Mouse (Mus musculus): ENCODE results near the gene Rassf5.

Gene Rassf5

DNA sequence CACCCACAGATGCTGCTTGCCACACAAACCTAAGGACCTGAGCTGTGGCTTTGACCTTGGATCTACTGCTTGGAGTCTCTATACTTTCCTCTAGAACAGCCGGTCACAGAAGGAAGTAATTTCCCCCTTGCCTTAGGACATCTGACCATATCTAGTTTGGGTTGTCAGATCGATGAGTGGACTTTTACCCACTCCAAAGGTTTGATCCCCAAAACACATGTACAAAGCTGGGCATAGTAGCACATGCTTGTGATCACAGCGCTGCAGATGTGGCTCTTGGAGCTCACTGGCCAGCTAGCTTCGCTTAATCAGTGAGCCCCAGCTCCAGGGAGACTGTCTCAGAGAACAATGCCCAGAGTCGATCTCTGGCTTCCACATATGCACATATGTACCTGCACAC is 37.0 kb downstream of the Rassf5 start:
- DNase-seq (ENCODE audit: low spot score), result no peak

DNA sequence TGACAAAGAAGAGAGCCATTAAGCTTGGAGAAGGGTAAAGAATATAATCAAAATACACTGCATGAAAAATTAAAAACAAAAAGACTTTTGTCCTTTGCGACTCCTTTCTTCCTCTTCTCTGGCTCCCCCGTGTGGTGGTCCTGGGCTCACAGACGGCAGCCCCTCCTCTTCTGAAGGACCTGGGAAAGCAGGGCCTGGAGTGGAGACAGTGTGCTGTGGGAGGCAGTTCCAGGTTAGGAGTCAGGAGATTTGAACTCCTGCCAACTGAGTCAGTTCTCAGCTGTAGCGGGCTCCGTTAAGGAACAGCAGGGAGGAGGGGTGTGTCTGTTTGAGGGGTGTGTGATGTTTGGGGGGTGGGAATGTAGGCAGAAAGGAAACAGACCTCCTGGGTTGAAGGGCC is 37.5 kb downstream of the Rassf5 start:
- DNase-seq (ENCODE audit: low spot score), result peak; percentile 94

DNA sequence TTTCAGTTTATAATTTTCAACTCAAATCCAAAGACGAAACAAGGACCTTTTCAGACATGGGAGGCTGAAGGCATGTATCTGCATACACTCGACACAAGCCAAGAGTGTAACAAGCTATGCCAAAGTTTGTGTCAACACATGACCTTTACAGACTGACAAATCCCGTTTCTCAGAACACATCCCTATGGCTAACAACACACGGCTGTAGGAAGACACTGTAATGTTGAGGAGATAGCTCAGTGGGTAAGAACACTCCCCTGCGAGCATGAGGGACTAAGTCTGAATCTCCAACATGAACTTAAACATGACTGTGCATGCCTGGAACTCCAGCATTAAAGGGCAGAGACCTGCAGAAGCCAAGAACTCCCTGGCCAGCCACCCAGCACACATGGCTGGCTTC is 38.7 kb downstream of the Rassf5 start:
- no peak for DNase-seq (ENCODE audit: low spot score)

DNA sequence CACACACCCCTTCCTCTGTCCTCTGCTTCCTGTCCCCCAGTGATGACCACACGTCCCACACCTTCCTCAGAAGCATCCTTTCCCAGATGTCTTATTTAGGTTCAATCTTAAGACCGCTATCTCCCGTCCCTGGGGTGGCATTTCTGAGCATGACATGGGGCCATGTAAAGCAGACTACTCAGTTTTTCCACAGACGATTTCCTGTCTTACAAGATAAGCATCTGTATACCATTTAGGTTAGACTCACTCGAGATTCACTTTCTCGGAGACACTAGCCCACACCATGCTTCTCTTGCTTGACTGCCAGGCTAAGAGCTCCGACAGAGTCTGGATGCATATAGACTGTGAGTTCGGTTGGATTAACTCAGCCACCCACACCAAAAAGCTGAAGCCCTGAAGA is 40.6 kb downstream of the Rassf5 start:
- no peak for DNase-seq (ENCODE audit: low spot score)

DNA sequence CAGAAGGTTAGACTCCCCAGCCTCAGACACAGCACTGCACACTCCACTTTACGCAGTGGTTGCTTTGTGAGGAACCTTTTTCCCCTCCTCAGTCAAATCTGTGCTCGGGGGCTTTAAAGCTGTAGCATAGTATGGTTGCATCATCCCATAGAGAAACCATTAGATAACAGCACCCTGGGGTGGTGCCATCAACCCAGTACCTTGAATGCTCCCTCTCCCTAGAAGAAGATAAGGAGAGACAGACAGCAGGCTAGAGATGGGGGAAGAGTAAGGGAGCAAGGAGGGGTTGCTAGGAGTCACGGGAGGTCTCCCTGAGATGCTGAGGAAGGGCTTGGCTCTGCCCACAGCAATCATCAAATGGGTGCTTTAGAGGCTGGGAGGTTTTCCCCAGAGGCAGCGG is 43.7 kb downstream of the Rassf5 start:
- no peak for DNase-seq (ENCODE audit: low spot score)

DNA sequence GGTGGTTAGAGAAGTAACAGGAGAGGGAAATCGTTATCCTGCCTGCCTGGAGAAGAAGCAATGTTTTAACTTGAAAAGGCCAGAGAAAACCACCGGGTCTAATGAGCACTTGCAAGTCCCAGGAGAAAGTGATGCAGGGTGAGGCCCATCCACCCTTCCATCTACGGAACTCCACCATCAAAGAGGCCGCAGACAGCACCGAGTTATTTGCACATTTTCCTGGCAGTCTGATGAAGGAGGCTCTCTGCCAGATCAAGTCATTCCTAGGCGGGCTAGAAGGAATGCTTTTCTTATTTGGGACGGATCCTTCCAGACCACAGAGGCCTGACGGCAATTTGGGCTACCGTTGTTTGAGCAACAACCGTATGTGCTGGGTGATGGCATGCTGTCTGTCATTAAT is 44.5 kb downstream of the Rassf5 start:
- DNase-seq (ENCODE audit: low spot score), result no peak

DNA sequence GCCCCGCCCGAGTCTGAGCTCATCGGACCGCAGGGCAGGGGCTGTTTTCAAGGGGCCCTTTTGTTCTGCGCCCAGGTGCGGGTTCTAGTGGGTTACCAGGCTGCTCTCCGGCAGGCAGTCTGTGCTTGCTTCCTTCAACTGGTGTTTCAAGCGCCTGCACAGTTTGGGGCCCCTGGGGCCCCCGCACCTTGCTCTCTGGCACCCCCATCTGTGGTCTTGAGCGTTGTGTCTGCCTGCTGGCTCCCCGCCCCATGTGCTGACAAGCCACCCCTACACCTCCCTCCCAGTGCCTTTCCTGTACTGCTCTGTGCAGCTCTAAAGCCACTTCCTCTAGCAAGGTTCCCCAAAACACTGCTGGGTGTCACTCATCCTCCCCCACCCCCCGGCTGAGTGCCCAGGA is 45.1 kb downstream of the Rassf5 start:
- DNase-seq (ENCODE audit: low spot score), result no peak

DNA sequence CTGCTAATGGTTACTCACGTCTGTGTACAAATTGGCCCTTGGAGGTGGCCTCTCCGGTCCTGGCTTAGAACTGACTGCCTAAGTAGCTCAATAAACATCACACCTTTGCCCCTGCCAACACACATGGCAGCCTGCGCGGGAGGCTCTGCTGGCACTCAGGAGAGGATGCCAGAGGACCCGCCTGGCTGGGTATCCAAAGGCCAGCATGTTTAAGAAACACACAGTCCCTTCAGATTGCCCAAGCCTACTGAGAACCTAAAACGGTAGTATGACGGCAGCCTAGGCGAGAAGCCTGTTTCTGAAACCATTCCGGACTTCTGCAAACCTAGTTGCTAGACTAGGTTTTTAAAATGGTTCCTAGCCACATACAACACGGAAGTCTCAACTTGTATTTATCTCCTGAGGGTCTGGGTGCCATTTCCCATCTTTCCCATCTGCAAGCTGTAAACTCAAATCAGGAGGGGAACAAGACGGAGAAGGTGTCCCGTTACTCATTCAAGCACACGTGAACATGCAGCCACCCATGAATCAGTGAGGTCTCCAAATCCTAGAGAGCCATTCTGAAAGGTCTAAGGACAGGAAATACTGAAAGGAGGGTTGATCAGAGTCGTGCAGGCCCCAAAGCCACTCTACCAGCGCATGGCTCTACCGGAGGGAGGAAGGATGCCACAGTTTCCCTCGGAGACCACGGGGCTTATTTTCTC is 45.8 kb downstream of the Rassf5 start:
- DNase-seq (ENCODE audit: low spot score), result no peak

DNA sequence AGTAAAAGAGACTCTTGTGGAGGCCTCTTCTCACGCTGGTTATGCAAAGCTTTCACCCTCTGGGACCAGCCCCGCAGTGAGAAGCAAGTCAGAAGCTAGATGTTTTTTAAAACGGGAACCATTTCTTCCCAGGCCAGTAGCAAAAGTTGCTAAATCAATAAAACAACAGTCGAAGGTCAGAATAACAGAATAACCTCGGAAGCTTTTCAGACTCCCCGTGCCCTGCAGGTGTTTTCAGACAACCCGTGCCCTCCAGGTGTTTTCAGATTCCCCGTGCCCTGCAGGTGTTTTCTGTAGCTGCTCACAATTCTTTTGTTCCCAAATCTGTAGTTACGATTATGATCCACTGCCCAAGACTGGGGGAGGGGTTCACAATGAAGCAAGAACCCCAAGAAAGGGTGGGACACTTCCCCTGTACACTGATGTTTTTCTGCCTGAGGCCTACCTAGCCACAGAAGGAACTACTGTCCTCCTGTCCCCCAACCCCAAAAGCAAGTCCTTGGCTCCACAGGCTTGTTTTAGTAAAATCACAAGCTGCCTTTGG is 46.6 kb downstream of the Rassf5 start:
- no peak for DNase-seq (ENCODE audit: low spot score)

DNA sequence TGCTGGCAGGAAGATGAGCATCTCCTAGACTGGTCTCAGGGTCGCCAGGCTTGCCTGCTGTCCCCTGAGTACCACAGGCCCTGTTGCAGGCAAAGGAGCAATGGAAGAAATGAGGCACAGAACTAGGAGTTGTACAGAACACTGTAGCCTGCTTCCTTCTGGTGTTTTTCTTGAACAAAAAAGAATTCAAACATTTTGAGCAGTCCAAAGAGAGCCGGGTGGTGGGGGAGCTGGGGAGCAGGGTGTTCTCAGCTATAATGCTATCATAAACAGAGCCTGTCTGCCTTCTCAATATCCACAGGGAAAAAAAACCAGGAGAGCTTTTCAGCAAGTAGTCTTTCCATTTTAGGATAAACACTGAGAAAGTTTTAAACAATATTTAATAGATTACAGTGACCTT is 49.0 kb downstream of the Rassf5 start:
- no peak for DNase-seq (ENCODE audit: low spot score)

DNA sequence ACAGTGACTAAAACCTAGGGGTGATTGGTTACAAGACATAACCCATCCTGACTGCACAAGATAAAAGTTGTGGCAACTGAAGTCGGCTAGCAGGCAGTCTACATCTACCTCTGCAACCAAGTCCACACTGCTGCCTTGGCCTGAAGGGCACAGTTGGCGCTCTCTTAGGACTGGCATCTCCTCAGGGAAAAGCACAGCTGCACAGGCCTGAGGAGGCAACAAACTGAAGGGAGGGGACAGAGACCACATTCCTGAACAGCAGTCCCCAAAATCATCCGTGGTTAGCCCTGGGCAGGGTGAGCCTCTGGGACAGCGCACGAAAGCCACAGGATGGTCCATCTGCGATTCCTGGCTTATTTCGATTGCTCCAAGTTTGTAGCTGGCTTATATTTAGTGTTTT is 49.4 kb downstream of the Rassf5 start:
- DNase-seq (ENCODE audit: low spot score), result no peak

DNA sequence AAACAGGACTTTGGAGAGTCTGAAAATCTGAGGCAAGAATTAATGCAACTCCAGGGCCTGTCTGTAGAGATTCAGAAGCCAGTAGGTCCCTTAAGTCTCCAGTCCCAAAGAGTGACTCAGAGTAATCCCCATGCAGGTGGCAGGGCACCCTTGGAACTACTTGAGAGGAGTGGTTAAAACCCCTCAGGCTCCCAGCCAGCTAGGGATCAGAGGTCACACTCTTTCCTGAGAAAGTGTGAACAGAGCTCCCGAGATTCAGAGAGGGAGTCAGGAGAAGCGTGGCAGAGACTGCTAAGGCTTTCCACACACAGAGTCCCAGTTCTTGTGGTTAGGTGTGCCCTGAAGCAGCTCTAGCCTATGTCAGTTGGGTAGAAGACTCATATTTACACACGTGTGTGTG is 51.3 kb downstream of the Rassf5 start:
- no peak for DNase-seq (ENCODE audit: low spot score)

DNA sequence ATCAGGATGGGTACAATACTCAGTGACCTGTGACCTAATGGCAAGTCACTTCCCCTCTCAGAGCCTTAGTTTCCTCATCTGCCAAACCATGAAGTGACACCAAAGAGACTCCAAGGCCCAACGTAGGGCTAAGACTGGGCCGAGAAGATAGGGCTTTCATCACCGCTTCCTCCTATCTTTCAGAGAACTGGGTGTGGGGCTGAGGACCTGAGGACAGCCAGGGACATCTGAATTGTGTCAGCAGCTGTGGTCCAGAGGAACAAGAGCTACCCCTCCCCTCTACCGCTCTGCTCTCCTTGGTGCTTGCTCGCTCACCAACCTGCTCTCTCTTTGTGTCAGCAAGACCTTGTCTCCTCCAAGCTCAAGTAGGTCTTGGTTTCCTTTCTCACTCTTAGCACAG is 56.4 kb downstream of the Rassf5 start:
- no peak for DNase-seq (ENCODE audit: low spot score)

DNA sequence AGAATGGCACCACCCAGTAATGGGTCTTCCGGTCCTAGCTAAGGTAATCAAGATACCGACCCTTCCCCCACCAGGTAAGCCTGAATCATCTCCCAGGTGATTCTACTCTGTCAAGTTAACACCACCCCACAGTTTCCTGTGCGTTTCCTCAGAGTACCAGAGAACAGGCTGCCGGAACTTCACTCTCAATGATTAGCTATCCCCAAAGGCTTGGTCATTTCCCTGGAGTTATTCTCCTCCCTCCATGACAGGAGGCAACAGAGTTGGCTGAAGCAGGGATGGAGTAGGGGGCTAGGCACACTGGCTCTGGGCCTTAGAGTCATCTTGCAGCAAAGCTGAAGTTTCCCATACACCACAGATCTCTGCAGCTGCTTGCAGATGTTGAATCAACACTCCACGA is 57.2 kb downstream of the Rassf5 start:
- DNase-seq (ENCODE audit: low spot score), result no peak

DNA sequence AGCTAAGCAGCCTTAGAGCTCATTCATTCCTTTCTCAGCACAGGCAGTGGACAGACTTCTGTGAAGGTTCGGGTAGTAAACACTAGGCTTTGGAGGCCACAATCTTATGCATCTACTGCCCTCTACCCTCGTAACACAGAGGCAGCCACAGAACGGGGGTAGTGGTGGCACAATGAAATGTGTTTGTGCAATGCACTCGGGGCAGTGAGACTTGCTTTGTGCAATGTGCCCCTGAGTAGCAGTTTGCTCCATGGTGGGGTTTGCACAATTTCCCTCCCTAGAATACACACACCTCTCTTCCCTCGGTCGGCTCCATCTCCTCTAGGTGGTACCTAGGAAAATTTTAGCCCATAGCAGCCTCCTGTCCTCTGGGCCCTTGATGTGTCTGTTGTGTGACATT is 58.1 kb downstream of the Rassf5 start:
- no peak for DNase-seq (ENCODE audit: low spot score)

DNA sequence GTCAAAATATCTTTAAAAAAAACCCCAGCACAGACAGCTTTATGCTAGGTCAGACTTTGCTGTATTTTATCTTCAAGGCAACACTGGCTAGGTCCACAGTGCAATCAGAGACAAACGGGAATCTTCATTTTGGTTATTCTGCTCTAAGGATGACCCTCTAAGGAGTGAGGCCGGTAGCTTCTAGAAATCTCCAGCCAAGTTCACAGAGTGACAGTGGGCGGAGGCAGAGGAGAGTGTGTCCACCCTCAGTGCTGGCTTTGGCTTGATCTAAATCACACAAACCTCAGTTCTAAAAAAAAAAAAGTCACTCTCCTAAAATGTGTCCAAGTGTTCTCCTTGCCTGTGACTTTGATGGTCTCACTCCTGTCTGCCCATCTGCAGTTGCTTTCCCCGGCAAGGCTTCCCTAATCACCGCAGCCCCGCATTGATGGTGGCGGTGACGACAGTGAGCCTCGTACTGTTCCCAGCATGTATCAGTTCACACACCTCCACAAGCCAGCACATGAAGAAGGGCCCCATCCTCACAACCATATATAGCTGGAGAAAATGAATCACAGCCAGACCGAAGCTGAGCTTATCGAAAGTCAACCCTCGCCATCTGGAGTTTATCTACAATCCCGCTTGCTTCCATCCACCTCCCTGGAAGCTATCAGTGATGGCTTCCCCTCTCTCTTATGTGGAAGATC is 59.1 kb downstream of the Rassf5 start:
- DNase-seq (ENCODE audit: low spot score), result no peak

DNA sequence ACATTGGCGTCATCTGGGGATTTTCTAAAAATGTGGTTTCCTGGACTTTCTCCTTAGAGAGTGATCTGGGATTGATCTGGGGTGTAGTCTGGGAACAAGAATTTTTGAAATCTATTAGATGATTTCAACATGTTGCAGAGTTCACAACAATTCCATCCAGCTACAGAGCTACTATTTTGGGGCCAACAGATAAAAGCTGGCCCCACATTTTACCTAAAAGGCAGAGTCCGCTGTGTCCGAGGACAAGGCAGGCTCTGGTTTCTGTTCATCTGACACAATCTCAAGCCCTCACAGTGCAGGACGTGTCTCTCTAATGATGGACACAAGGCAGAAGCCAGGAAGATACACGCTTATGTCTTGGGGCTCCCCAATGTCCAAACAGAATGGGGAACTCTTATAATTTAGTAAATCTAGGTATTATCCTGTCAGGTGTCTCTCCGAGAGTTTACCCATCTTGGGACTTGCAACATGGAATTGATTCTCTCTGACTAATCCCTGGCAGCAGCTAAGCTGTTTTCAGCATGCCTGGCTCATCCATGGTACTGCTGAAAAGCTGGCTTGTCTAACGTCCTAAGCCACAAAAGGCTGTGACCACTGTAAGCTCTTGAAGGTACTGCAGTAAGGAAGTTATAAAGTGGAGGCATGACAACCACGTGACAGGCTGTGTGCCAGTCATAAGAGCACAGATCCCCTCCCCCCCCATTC is 60.0 kb downstream of the Rassf5 start:
- no peak for DNase-seq (ENCODE audit: low spot score)

DNA sequence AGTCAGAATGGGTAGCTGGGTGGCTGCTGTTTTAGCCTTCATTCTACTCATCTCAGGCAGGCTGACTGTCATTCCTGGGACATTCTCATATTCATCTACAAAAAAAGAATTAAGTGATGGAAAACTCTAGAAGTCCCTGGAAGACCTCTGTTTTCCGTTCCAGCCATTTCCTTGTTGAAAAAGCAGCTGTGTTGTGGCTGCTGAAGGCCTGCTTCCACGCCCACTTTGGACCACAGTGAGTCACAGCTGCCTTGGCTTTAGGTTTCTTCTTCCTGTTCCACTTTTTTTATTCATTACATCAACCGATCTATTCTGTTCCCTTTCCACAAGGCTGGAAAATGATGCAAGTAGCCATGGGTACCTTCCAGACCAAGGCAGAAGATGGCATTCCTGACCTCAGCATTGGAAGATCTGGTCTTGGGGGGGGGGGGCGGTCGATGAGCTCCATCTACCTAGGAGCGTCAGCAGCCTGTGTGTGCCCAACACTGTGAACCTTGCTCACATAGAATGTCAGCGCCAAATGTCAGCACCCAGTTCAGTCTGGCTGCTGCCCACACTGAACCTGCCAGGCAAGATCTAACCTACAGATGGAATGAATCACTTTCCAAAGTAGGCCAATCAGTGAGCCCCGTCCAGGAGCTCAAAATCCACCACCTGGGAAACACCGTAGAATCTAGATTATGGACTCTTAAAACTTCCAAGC is 60.7 kb downstream of the Rassf5 start:
- DNase-seq (ENCODE audit: low spot score), result no peak

DNA sequence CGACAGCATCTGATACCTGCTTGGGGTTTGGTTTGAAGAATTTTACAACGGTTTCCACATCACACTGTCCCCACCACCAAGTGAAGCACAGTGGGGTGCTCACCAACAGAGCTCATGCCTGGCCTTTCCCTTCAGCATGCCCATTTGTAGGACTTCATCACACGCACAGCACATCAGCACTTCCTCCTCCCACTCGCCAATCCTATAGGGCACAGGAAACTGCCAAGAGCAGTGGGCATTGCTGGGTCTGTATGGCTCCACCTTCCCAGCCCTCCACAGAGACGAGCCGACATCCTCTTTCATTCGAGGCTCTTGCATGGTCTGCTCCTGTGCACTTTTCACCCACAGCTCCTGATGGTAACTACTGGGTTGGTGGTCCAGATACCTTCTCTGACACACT is 61.9 kb downstream of the Rassf5 start:
- DNase-seq (ENCODE audit: low spot score), result no peak

DNA sequence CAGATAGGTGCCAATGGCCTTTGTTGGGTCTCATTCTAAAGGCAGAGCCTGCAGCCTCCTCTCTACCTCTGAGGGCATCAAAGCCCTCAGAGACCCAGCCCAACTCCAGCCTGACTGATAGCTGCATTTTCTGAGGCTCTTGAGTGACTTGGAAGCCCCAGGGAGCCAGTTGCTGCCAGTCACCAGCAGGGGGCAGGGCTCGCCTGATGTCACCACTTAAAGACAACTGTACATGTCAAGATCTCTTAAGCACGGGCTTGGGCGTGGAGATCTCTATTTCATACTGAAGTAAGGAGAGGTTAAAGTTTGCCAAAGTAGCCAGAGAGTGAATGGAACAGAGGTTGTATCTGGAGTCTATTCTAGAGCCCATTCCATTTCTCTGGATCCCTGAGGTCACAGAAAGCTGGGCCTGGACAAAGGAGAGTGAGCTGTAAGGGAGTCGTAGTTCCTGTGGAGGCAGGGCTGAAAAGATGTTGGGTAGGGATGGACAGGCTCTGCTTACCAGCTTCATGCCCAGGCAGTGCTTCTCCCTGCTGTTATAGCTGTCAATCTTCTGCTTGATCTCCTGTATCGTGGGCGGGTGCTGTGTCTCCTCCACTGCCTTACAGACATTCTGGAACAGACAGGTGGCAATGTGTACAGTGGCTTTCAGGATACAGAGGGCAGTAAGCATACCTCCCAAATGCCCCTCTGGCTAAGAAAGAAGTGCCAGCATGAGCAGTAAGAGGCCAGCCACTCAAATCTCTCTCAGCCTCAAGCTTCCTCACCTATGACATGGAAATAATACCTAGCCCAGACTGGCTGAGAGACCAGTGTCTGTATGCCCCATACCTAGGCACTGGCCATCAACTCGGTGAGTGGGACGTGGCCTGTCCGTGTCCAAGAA is 63.2 kb downstream of the Rassf5 start:
- DNase-seq (ENCODE audit: low spot score), result peak; percentile 88

DNA sequence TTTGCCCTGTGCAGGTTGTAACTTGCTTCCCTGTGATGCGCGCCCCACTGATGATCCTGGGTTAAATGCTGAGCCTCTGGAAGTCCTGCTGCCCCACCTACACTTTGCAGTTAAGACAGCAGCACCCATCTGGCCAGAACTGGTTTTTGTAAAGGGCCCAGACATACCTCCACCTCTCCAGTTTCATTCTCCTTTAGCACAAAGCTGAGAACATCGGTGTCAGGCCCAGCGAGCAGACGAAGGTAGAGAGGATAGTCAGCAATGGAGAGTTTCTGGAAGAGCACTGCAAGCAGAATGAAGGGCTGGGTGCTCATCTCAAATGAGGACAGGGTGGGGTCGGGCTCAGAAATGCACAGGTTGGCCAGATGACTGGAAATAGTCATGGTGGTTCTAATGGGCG is 64.7 kb downstream of the Rassf5 start:
- DNase-seq (ENCODE audit: low spot score), result no peak

DNA sequence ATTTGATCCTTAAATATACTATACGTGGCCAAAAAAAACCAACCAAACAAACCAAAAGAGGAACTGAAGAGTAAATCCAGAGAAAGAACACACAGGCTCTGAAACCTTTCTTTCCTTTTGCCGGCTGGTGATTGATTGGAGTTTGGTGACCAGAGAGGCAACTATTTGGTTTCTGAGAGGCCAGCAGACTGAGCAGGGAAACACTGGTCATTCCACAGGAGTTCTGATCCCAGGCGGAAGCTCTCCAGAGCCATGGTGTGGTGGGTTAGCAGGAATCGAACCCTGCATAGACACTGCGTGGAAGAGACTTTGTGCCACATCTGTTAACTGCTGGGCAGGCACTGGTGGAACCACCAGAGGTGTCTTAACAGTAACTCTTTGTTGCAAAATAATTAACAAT is 67.0 kb downstream of the Rassf5 start:
- DNase-seq (ENCODE audit: low spot score), result no peak
